Mouse (Mus musculus): ENCODE measurements around the gene Arl4c.

Gene Arl4c

GRCm38 (mm10) chr1:88624376-88624775, 77.6 kb downstream of the Arl4c start:
- no peak for DNase-seq (ENCODE audit: low read depth, low spot score)

DNA sequence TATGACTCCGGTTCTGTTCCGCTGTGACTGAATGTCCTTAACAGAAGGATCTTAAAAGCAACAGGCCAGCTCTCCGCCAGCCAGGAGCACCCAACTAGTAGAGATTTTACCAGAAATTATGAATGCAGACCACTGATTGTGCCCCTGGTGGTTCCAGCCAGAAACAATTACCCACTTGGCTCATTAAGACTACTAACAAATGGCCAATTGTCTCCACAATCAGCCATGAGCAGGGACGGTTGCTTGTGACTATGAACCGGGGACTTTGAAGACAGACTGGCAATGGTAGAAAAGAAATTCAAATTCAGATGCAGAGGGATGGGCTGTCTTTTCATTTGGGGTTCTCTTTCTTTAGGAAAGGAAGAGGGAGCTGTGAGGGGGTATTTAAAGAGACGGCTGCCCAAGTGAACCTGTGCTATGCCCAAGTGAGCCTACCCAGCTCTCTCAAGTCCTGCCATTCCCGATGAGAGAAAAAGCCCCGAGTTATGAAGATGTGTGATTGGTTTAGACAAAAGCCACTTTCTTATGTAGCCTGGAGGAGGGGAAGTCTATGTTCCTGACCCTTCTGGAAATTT, 78.4 kb downstream of the Arl4c start:
- no peak for DNase-seq (ENCODE audit: low read depth, low spot score)

All from retina, adult 2 months (tissue).